Mouse (Mus musculus): ENCODE measurements at regions not wholly inside any gene's neighbourhood (a gene's known extent, or its start where the extent isn't known, plus 50 kb on each side); places are given as distances from the start of the nearest gene placed in this dataset.

DNA sequence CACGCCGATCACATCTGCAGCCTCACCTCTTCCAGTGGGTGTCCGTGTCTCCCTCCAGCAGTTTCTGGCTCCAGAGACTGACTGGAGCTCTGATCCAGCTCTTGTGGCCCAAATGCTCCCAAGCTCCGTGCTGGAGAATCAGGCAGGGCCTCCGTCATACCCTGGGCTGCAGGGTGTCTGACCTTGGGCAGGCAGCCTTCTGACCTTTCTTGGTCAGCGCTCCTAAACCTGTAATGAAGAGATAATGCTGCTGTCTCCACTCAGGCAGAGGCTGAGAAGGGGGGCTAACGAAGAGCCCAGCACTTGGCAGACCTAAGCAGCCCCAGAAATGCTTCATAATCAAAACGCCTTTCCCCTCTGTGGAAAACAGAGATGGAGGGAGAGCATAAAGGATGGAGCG lies 89.9 kb upstream of the Mef2a start:
- ChIA-PET POLR2A (no interaction called here), CTCF (interaction anchor here (1.1 to 1.6 kb wide), 2 partner anchors 10 to 12 kb away, joined by 3 to 4 read pairs; no protein-coding TSS in a partner anchor)
- in situ Hi-C loops (cut with MboI; ENCODE audit: low pct_unique_long_range_greater_than_20kb): no loop called here
- no peak for TF ChIP-seq CTCF (IDR thresholded peaks at IDR 0.05)
- ATAC-seq: no peak
- H3K27me3 ChIP-seq: no peaks in the 10 kb centered on the region
- no peak for DNase-seq (ENCODE audit: low read depth, low spot score)

DNA sequence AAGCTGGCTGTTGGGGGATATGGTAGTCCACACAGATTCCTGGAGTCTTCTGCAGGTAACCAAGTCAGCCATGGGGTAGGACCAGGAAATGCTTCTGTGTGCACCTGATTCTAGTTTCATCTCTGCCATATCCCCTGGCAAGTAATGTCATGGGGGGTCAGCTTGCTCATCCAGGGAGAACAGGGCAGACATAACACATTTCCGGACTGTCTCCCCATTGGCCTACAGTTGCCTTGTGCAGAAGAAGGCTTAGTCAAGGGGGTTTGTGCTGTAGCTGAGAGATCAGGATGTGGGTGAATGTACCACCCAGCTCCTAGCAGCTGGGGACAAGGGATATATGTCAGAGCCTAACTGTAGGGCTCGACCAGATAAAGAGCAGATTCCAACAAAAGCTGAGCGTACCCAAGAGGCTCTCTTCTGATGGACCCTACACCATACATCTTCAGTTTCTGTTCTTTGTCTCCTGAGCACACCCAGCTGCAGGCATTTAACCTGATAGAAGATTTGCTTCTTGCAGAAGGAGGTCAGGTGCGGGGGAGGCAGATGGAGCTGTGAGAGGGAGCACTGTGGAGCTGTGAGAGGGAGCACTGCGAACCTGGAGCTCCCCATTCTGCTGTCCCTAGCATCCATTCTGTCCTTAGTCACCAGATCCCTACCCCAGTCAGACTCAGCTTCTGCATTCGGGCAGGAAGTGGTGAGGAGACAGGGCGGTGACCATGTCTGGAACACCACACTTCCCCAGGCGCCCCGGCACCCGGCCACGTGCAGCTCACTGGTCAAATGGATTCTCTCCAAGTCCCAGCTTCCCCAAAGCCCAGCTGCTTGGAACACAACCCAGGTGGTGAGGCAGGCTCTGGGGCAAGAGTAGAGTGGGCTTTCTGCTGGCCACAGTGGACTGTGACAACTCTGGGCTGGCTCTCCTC lies 88.9 kb upstream of the Mef2a start:
- ATAC-seq (no peak), DNase-seq (ENCODE audit: low read depth, low spot score) (no peak)
- POLR2A ChIA-PET: interaction anchor here (0.6 kb wide), 1 partner anchor 10 kb away, joined by 3 read pairs; no protein-coding TSS in a partner anchor
- CTCF ChIA-PET: interaction anchor here (0.8 to 1.6 kb wide), 3 partner anchors 9 to 12 kb away, joined by 3 to 4 read pairs (median 4); no protein-coding TSS in a partner anchor
- H3K27me3 ChIP-seq: no peaks in the 10 kb centered on the region
- TF ChIP-seq CTCF (IDR thresholded peaks at IDR 0.05): no peak
- in situ Hi-C loops (cut with MboI; ENCODE audit: low pct_unique_long_range_greater_than_20kb): no loop called here

GRCm38 (mm10) chr7:67459810-67460209 lies 87.2 kb upstream of the Mef2a start:
- ATAC-seq: peak; percentile 84
- no peak for DNase-seq (ENCODE audit: low read depth, low spot score)
- POLR2A ChIA-PET: interaction anchor here (0.6 kb wide), 1 partner anchor 111 kb away, joined by 4 read pairs; no protein-coding TSS in a partner anchor
- no peak for TF ChIP-seq CTCF (IDR thresholded peaks at IDR 0.05)
- in situ Hi-C loops (cut with MboI; ENCODE audit: low pct_unique_long_range_greater_than_20kb): no loop called here
- H3K27me3 ChIP-seq: no peaks in the 10 kb centered on the region
- CTCF ChIA-PET: no interaction called here

- H3K27me3 ChIP-seq: no peaks in the 10 kb centered on the region
- ChIA-PET POLR2A (no interaction called here), CTCF (interaction anchor here (1.4 kb wide), 1 partner anchor 17 kb away, joined by 3 read pairs; no protein-coding TSS in a partner anchor)
- TF ChIP-seq CTCF (IDR thresholded peaks at IDR 0.05): no peak
- DNase-seq (ENCODE audit: low read depth, low spot score) (no peak), ATAC-seq (no peak)
- in situ Hi-C loops (cut with MboI; ENCODE audit: low pct_unique_long_range_greater_than_20kb): no loop called here
These were observed 86.6 kb upstream of the Mef2a start for GRCm38 (mm10) chr7:67459209-67459608.

- no peaks in the 10 kb centered on the region for H3K27me3 ChIP-seq
- no peak for DNase-seq (ENCODE audit: low read depth, low spot score)
- in situ Hi-C loops (cut with MboI; ENCODE audit: low pct_unique_long_range_greater_than_20kb): no loop called here
- no peak for ATAC-seq
- TF ChIP-seq CTCF (IDR thresholded peaks at IDR 0.05): no peak
- POLR2A ChIA-PET: no interaction called here
- CTCF ChIA-PET: interaction anchor here (1.4 kb wide), 1 partner anchor 16 kb away, joined by 3 read pairs; no protein-coding TSS in a partner anchor
These were observed 86.0 kb upstream of the Mef2a start for GRCm38 (mm10) chr7:67458640-67459039.

GRCm38 (mm10) chr7:67457898-67458297 lies 85.2 kb upstream of the Mef2a start:
- in situ Hi-C loops (cut with MboI; ENCODE audit: low pct_unique_long_range_greater_than_20kb): no loop called here
- ATAC-seq (no peak), DNase-seq (ENCODE audit: low read depth, low spot score) (no peak)
- CTCF ChIA-PET: interaction anchor here (1.4 kb wide), 1 partner anchor 16 kb away, joined by 3 read pairs; no protein-coding TSS in a partner anchor
- no peaks in the 10 kb centered on the region for H3K27me3 ChIP-seq
- POLR2A ChIA-PET: no interaction called here
- no peak for TF ChIP-seq CTCF (IDR thresholded peaks at IDR 0.05)

DNA sequence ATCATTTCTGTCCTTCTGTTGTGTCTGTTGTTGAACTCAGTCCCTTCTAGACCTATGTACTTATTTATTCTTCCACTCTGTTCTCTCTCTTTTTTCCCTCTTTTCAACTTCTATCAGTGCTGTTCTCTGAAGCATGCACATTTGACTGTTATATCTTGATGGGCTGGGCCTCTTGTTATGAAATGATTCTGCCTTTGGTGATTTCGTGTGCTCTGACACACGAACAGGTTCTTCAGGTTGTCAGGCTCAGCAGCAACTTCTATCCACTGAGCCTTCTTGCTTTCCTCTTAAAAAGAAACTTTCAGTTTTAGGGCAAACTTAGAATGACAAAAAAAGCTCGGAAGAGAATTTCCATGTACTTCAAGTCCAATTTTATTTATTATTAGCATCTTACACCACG lies 83.4 kb upstream of the Mef2a start:
- DNase-seq (ENCODE audit: low read depth, low spot score) (no peak), ATAC-seq (no peak)
- POLR2A ChIA-PET: no interaction called here
- in situ Hi-C loops (cut with MboI; ENCODE audit: low pct_unique_long_range_greater_than_20kb): no loop called here
- no peaks in the 10 kb centered on the region for H3K27me3 ChIP-seq
- no peak for TF ChIP-seq CTCF (IDR thresholded peaks at IDR 0.05)
- CTCF ChIA-PET: no interaction called here

DNA sequence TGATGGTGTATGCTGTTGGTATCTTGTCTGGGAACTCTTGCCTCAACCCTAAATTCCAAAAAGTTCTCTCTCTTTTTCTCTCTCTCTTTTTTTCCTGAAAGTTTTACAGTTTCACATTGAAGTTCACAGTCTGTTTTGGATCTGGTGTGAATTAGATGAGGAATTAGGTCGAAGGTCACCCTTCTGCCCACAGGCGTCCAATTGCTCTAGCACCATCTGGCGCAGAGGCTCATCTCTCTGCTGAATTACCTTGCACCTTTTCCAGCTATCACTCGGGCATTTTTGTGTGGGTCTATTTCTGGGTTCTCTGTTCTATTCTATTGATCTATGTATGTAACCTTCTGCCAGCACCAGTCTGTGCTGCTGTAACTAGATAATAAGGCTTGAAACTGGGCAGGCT lies 81.8 kb upstream of the Mef2a start:
- POLR2A ChIA-PET: no interaction called here
- DNase-seq (ENCODE audit: low read depth, low spot score): no peak
- no peaks in the 10 kb centered on the region for H3K27me3 ChIP-seq
- in situ Hi-C loops (cut with MboI; ENCODE audit: low pct_unique_long_range_greater_than_20kb): no loop called here
- CTCF ChIA-PET: interaction anchor here (0.7 kb wide), 1 partner anchor 14 kb away, joined by 3 read pairs; no protein-coding TSS in a partner anchor
- ATAC-seq: no peak
- TF ChIP-seq CTCF (IDR thresholded peaks at IDR 0.05): no peak

DNA sequence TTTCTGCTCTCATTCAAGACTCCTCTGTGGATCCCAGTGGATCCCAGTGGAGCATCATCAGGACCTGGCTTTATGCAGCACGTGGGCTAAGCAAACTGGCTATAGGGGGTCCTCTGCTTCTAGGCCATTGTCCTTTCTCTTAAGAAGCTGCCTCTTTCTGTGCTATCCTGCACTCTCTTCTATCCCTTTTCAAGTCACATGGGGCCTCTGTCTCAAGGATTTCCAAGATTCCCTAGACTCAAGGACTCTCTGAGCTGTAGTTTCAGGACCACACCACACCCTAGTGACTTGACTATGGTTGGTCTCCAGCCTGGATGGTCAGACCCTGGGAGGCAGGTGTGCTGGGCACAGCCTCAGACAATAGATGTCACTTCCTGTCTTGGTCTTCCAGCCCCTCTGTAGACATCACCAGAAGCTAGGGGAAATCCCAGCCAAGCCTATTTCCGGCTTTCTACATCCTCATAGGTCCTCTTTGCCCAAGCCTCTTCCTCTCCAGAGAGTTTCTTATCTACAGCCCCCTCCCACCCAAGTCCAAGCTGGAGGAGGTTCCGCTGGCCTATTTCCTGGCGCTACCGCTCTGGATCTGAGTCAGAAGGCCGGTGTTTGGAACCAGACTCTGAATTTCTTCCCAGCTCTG lies 78.6 kb upstream of the Mef2a start:
- H3K27me3 ChIP-seq: no peaks in the 10 kb centered on the region
- ChIA-PET POLR2A (interaction anchor here (1.2 kb wide), 1 partner anchor 10 kb away, joined by 3 read pairs; no protein-coding TSS in a partner anchor), CTCF (no interaction called here)
- DNase-seq (ENCODE audit: low read depth, low spot score) (no peak), ATAC-seq (no peak)
- in situ Hi-C loops (cut with MboI; ENCODE audit: low pct_unique_long_range_greater_than_20kb): no loop called here
- no peak for TF ChIP-seq CTCF (IDR thresholded peaks at IDR 0.05)

DNA sequence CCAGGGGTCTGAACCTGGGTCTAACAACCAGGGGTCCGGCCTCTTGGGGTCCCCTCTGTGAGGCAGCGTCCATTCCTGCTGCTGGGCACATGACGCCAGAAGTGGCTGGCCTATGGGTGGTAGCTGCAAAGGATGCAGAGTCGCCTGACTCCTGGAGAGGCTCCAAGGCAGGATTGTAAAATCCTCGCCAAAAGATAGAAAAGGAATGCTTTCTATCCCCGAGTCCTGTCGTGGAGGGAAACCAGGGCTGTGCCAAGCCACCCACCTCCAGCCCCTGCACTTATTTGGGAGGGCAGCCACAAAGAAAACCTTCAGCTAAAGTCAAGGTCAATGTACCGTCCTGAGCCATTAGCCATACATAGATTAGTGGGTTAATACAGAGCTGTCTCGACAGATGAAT lies 73.9 kb upstream of the Mef2a start:
- DNase-seq (ENCODE audit: low read depth, low spot score): no peak
- CTCF ChIA-PET: interaction anchor here (1.2 kb wide), 1 partner anchor 11 kb away, joined by 3 read pairs; no protein-coding TSS in a partner anchor
- H3K27me3 ChIP-seq: no peaks in the 10 kb centered on the region
- ATAC-seq: no peak
- in situ Hi-C loops (cut with MboI; ENCODE audit: low pct_unique_long_range_greater_than_20kb): no loop called here
- no peak for TF ChIP-seq CTCF (IDR thresholded peaks at IDR 0.05)
- POLR2A ChIA-PET: no interaction called here
